Mouse (Mus musculus) layer of hippocampus, adult 2 months (tissue): Measurements from ENCODE around the gene Ankrd34c. TPM values are rescaled to one million over a fixed set of nuclear protein-coding genes. Genes with fewer than 3 reads are reported as not detected.

ENCODE experiments used
- DNase-seq, 2 experiments: peaks; one replicate each; pipeline ENCODE4 v3.0.0; 2022; ENCODE audit warnings: low spot score in 2 of 2
- H3K27ac ChIP-seq: fragments of 200-600 bp; 2 replicates; pipeline ENCODE4 v1.8.1; 2022
- H3K4me3 ChIP-seq: fragments of 200-600 bp; 2 replicates; pipeline ENCODE4 v1.8.1; 2022; ENCODE audit warnings: mild to moderate bottlenecking
- CTCF ChIP-seq: fragments of 200-600 bp; conservative IDR thresholded peaks from 2 replicates; pipeline ENCODE4 v1.8.1; 2022; ENCODE audit warnings: antibody characterized with exemption, mild to moderate bottlenecking, moderate library complexity
- long read RNA-seq, 2 experiments: library from polyadenylated mRNA; stranded (forward); transcript quantifications; one replicate each; pipeline ENCODE4 v2.0.0; 2021; ENCODE audit warnings: borderline mapping rate in 2 of 2
- total RNA-seq, 2 experiments: library from RNA; stranded (reverse); gene quantifications; 2 replicates each; pipeline ENCODE4 v1.2.3; 2021

Ankrd34c gene
- 1 to 10 TPM in 1 of 2 experiments, under 1 TPM in 1; 1.00 to 1.2 TPM for total RNA-seq
- long read RNA-seq, experiment 1 = 0 reads
- long read RNA-seq, experiment 2, full-length matches to known transcripts = 1 of 1 reads
- long read RNA-seq, experiment 2, partial matches to known transcripts = 0 of 1 reads
- long read RNA-seq, experiment 2, other reads (novel, unspliced or antisense) = 0 of 1 reads

DNA sequence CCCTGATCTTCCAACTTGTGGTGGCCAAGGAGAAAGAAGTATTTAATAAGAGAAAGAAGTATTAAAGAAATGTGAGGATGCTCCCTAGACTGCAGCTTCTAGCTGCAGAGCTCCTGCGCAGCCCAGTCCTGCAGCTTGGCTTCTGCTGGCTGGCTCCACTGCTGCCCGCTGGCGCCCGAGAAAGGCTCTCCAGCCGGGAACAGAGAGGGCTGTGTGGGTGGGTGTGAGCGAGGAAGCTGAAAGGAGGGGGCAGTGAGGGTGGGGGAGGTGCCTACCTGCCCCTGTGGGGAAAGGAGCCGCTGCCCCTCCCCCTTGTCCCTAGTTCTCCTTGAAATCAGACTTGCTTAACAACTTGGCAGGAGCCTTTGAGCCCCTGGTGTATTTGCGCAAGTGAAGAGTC lies at the start of gene Ankrd34c:
Gene Ankrd34c (minus strand): TSS at position 181 of the 400 bp plus-strand sequence.
- H3K4me3 ChIP-seq = peak within 1 kb of the TSS; percentile 39
- peak in 1 of 2 experiments; percentile 11 for DNase-seq
- H3K27ac ChIP-seq = no peak within 1 kb of the TSS
- TF ChIP-seq CTCF = no peak

DNA sequence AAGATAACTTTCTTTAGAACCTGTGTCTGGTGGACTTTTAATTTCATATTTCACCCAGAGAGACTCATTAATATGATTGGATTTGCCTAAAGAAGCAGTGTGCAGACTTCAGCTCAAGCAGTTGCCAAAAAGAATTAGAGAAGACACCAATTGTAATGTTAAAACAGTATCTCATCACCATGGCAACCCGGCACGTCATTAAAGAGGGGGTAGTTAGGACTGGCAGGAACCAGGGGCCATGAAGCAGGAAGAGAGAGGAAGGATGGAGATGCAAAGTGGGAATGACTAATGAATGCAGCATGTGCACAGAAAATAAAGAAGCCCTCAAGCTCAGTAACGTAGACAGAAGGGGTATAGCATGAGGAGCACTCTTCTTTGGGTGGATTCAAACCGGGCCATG lies 49.3 kb upstream of the Ankrd34c start:
- TF ChIP-seq CTCF = no peak
- peak in 1 of 2 experiments; percentile 47 for DNase-seq
- H3K4me3 ChIP-seq = no peak overlapping the region
- no peak overlapping the region for H3K27ac ChIP-seq

DNA sequence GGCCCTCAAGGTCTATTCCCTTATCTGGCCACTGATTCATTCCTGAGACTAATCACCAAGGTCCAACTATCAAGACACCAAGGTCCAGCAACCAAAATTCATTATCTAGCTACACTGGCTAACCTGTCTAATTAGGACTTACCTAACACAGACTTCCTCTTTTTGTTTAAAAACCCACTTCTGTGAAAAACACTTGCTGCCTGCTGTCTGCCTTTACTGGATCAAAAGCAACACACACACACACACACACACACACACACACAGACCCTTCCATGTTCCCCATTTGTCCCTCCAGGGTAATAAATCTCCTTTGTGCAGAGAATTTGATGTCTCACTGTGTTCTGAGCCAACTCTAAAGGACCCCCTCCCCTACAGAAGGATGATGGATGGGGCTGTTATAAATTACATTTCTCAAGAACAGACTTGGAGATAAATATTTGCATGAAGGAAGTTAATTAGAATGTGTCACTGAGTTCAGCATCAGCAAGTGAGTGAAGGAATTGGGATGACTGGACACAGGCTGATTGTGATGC lies 43.2 kb upstream of the Ankrd34c start:
- TF ChIP-seq CTCF = no peak
- H3K27ac ChIP-seq = no peak overlapping the region

DNA sequence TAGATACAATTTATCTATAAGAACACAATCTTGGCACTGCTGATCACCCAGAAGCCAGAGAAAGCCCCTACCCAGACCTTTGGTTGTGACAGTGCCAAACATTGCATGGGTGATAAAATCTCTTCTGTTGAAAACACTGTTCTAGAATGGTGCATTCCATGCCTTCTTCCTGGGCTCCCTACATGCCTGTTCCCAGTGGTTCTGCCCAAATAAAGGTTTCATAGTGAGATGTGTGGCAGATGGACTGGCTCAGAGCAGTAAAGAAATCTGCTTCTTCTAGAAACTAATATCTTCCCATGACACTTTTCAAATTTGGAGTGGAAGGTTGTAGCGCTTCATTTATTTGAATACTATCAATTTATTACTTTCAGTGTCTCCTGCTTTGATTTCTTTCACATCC lies 41.0 kb upstream of the Ankrd34c start:
- Histone ChIP-seq H3K4me3 (no peak overlapping the region), H3K27ac (no peak overlapping the region)
- TF ChIP-seq CTCF = no peak
- peak in 1 of 2 experiments; percentile 13 for DNase-seq

More for the DNA sequence above, 43.2 kb upstream of the Ankrd34c start:
- H3K4me3 ChIP-seq = no peak overlapping the region
- DNase-seq = no peak

DNA sequence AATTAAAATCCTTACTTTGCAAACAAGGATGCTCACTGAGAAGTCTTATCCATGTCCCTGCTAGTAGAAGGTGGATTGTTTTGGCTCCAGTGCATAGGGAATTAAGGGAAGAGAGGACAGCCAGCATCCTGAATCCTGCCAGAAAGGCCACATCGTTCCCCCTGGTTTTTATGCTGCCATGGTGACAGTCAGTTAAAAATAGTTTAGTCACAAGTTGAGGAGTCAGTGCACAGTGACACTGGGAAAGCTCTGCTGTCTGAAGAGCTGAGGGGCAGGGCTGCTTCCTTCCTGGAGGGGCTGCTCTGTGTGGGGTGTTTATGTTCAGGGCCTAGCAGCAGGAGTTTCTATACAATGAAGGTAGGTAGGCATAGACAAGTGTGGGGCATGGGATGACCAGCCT lies 32.9 kb upstream of the Ankrd34c start:
- peak; percentile 21 to 27 for DNase-seq
- H3K4me3 ChIP-seq = no peak overlapping the region
- H3K27ac ChIP-seq = peak overlapping the region; percentile 72
- TF ChIP-seq CTCF = no peak

DNA sequence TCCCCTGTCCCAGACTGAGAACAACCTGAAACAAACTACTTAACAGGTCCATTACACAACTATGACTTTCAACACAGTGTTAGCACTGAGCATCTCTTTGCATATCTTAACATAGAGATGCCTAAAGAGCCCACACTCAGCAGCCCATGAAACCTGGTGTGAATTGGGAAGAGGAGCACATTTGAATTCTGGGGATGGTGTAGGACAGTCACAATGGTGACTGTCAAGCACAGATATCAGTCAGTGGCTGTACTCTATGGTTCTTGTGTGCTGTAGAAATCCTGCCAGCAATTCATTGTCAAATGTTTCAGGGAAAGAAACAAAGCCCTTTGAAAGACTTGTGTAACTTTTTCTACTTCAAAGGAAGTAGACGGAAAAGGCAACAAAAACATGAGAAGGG lies 23.7 kb upstream of the Ankrd34c start:
- DNase-seq = no peak

DNA sequence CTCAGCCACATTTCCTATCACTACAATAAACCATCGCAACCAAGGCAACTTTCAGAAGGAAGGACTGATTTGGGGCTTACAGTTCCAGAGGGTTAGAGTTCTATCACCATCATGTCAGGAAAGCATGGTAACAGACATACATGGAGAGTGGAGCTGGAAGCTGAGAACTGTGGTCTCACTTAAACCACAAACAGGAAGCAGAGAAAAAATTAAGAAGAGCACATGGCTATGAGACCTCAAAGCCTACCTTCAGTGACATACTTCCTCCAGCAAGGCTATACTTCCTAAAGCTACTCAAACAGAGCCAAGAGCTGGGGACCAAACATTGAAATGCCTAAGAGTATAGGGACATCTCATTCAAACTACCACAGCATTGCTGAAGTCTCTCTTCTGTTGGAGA lies 20.3 kb upstream of the Ankrd34c start:
- Histone ChIP-seq H3K27ac (no peak overlapping the region), H3K4me3 (no peak overlapping the region)
- no peak for TF ChIP-seq CTCF
- DNase-seq = no peak

More for the DNA sequence above, 23.7 kb upstream of the Ankrd34c start:
- H3K27ac ChIP-seq = no peak overlapping the region
- TF ChIP-seq CTCF = no peak
- no peak overlapping the region for H3K4me3 ChIP-seq

DNA sequence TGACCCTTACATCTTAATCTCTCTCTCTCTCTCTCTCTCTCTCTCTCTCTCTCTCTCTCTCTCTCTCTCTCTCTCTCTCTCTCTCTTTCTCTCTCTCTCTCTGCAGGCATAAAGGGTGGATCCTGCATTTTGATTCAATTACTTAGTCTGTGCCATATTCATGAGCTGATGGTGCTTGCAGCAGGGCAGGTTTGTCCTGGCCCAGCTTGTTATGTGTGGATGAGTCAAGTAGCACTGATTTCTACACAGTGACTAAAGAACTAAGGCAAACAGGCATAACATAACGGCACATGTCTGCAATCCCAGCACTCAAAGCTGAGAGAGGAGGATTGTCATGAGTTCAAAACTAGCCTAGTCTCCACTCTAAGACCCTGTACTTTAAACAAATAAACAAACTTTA lies 19.9 kb upstream of the Ankrd34c start:
- no peak overlapping the region for H3K4me3 ChIP-seq
- H3K27ac ChIP-seq = no peak overlapping the region
- no peak for DNase-seq
- TF ChIP-seq CTCF = no peak

DNA sequence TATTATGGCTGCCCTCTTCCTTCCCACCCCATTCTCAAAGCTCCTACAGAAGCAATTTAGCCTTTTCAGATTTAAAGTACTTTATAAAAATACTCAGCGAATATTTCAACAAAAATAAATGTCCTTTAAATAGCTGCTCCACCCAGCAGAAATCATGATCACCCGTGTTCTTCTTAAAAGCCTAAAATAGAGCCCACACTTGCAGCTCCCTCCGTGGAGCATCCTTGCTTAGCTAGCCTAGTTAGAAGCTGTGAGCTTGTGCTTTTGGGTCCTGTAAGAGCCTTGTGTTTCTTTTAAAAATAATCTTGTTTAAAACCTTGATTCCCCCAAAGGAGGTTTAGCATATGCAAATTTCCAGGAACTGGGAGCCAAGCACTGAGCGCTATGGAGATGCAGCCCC lies 19.3 kb upstream of the Ankrd34c start:
- Histone ChIP-seq H3K27ac (no peak overlapping the region), H3K4me3 (no peak overlapping the region)
- no peak for TF ChIP-seq CTCF
- DNase-seq = no peak

DNA sequence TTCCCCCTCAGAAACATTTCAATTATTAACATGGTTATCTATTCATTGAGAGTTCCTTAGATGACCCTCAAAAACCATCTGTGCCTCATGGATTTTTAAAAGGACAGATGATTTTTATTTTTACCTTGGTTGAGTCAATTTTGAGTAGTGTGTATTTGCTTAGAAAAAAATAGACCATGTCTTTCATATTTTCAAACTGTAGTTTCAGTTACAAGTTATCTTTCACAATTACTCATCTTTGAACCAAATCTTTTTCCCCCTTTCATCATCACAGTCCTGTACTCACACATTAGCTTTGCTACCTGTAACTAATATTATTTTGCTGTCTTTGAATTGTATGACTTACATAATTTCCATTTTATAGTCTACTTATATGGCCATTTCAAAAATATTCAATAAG lies 1.8 kb upstream of the Ankrd34c start:
- no peak for DNase-seq
- Histone ChIP-seq H3K27ac (no peak overlapping the region), H3K4me3 (no peak overlapping the region)
- no peak for TF ChIP-seq CTCF

DNA sequence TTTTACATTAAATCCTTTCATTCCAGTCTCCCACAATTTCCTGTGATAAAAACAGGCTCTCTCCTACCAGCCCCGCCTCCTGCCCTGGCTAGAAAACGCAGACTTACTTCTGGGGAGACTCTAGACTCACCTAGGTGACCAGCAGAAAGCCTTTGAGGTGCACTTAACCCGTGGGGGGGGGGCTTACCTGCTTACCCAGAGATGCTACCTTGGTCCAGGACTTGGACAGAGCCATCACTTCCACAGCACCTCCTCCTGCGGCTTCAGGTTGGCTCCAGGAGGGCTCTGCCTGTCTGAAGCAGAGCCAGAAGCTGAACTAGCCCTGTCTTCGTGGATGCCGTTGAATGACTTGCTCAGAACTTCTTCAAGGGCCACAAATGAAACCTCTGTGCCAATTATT lies 387 bp downstream of the Ankrd34c start:
- no peak overlapping the region for H3K27ac ChIP-seq
- no peak for TF ChIP-seq CTCF
- DNase-seq = no peak
- H3K4me3 ChIP-seq = peak overlapping the region; percentile 39

DNA sequence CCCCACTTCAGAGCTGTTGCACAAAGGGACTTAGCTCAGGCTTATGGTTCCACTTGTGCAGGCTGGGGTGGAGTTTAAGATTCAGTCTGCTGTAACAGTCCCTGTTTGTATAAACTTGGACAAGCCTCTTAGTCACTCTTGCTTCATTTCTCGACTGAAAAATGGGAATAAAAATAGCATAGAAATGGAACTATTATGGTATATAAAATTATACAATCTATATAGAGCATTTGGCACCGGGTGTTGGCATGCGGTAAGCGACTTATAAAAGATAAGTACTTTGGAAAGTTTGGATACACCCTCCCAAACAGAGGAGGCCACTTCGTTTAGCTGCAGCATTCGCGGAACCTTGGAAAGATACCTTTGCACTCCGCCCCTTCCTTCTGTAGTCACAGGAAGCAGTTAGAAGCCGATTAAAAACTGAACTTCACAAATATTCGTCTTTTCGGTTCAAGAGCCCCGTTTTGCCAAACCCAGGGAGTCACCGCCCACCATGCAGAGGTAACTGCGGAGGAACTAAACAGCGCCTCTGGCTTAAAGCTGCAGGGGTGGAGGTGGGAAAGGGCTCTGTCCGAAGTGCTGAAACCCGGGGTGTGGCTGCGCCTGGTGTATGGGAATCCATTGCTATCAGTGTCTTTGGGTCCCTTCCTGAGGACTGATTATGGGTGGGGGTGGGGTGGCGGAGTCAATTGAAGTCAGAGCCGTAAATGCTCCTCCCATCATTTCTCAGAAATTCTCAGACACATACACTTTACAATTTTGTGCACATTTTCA lies 1.2 kb downstream of the Ankrd34c start:
- DNase-seq = no peak

DNA sequence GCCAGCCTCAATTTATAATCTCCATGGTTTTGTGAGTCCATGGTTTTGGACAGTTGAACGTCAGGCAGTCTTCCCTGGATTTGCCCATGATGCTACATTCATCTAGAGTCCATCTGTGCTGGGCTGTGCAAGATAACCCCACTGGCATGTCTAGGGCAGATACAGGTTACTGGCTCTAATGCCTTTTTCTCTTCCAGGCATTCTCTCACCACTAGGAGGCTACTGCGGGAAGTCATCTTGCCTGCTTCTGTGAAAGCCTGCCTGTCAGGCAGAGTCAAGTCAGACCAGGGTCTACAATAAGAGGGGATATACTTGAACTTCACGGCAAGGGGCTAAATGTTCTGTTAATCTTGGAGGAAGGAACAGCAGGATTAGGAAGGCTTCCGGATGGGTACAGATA lies 31.4 kb downstream of the Ankrd34c start:
- peak; percentile 80 for TF ChIP-seq CTCF
- H3K27ac ChIP-seq = no peak overlapping the region
- no peak overlapping the region for H3K4me3 ChIP-seq
- DNase-seq = peak in 1 of 2 experiments; percentile 23

More for the DNA sequence above, 1.2 kb downstream of the Ankrd34c start:
- no peak for TF ChIP-seq CTCF
- H3K27ac ChIP-seq = no peak overlapping the region
- peak overlapping the region; percentile 39 for H3K4me3 ChIP-seq

DNA sequence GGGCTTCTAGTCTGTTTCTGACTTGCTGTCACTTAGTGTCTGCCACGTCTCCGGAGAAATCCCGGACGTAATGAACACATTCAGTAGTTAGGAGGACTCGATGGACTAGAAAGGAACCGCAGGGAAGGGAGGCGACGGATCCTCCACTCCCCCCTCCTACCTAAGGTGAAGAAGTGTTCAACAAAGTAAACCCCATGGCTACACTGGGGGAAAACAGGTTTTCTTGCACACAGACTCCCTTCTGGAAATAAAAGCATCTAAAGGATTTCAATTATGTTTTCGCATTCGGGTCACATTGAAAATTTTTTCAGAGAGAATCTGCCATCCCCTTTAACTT lies 33.1 kb downstream of the Ankrd34c start:
- Histone ChIP-seq H3K27ac (peak overlapping the region; percentile 93), H3K4me3 (peak overlapping the region; percentile 72)
- no peak for DNase-seq
- no peak for TF ChIP-seq CTCF
